Mouse (Mus musculus) limb, embryonic 14.5 days (tissue): ENCODE measurements around the gene Ski. TPM values are rescaled to one million over a fixed set of nuclear protein-coding genes. Genes with fewer than 3 reads are reported as not detected.

Source experiments
- ATAC-seq: fragments of 200-750 bp; cut with Nextera tagmentation; 2 replicates; pipeline ENCODE4 v1.8.0; 2017; ENCODE audit warnings: low read depth, moderate number of reproducible peaks, moderate TSS enrichment; ENCODE audit not compliant: low FRiP score
- DNase-seq: peaks from one replicate; pipeline ENCODE4 v3.0.0-alpha.2; 2015; ENCODE audit warnings: low spot score
- H3K27ac ChIP-seq: fragments of 300-500 bp; sonication (generic); replicated peaks from 2 replicates; pipeline ENCODE4 v1.5.1; 2014; ENCODE audit warnings: low read depth, mild to moderate bottlenecking, low read length, moderate library complexity, mixed read lengths
- H3K27me3 ChIP-seq: fragments of 300-500 bp; sonication (generic); 2 replicates; pipeline ENCODE4 v1.6.1; 2014; ENCODE audit warnings: low read length, mixed read lengths; ENCODE audit not compliant: control insufficient read depth, insufficient read depth
- H3K36me3 ChIP-seq: fragments of 300-500 bp; sonication (generic); 2 replicates; pipeline ENCODE4 v1.6.1; 2014; ENCODE audit warnings: mild to moderate bottlenecking, low read length, moderate library complexity, mixed read lengths; ENCODE audit not compliant: control insufficient read depth, insufficient read depth
- H3K4me1 ChIP-seq: fragments of 300-500 bp; sonication (generic); 2 replicates; pipeline ENCODE4 v1.6.1; 2014; ENCODE audit warnings: antibody characterized with exemption, low read length, mixed read lengths; ENCODE audit not compliant: control insufficient read depth, insufficient read depth
- H3K4me2 ChIP-seq: fragments of 300-500 bp; sonication (generic); replicated peaks from 2 replicates; pipeline ENCODE4 v1.6.1; 2014; ENCODE audit warnings: low read depth, mild to moderate bottlenecking, low read length, moderate library complexity; ENCODE audit not compliant: severe bottlenecking
- H3K4me3 ChIP-seq: fragments of 300-500 bp; sonication (generic); replicated peaks from 2 replicates; pipeline ENCODE4 v1.5.1; 2014; ENCODE audit warnings: low read length
- H3K9ac ChIP-seq: fragments of 300-500 bp; sonication (generic); 2 replicates; pipeline ENCODE4 v1.6.1; 2014; ENCODE audit warnings: mild to moderate bottlenecking, low read depth, low read length, moderate library complexity; ENCODE audit not compliant: severe bottlenecking
- H3K9me3 ChIP-seq: fragments of 300-500 bp; sonication (generic); 2 replicates; pipeline ENCODE4 v1.6.1; 2016; ENCODE audit warnings: low read length; ENCODE audit not compliant: control insufficient read depth
- POLR2A ChIP-seq: fragments of 200-500 bp; IDR thresholded peaks from 2 replicates; pipeline ENCODE4 v1.8.0; 2012; ENCODE audit warnings: inconsistent platforms, mild to moderate bottlenecking, moderate library complexity, borderline replicate concordance; ENCODE audit not compliant: insufficient read depth, insufficient read length; ENCODE audit errors: extremely low read depth
- WGBS: fragments of 180-500 bp; shearing (Covaris S2); extraction: QIAGEN DNeasy Blood & Tissue Kit; methylation state at CpG from one replicate; pipeline ENCODE4 v1.1.7; 2014; 5-methylcytosine and 5-hydroxymethylcytosine counted together
- polyA plus RNA-seq, 2 experiments: library from polyadenylated mRNA; depleted of rRNA in 1 of 2; stranded (reverse) in 1 of 2; unstranded in 1 of 2; fragments of >200 nt; fragmentation: Nextera tagmentation in 1 of 2; extraction: Ambion mirVana in 1 of 2; gene quantifications; 2 replicates each; pipeline versions ENCODE4 v1.2.1 to v1.2.3; 2012 to 2014

Gene Ski
- polyA plus RNA-seq, 2 experiments: 44.0 to 88.7 TPM

- H3K4me1 ChIP-seq: peaks cover 39% of the 10 kb centered on the region
- DNase-seq: no peak
- WGBS: 85% methylated on average over 15 of the region's 15 CpGs
These were observed 94.0 kb downstream of the Ski start for GRCm38 (mm10) chr4:155128411-155128810.

GRCm38 (mm10) chr4:155126602-155127372 lies 95.6 kb downstream of the Ski start:
- no peak for TF ChIP-seq POLR2A
- Histone ChIP-seq H3K4me3 (no peak overlapping the region), H3K4me1 (peaks cover 50% of the 10 kb centered on the region), H3K9me3 (no peaks in the 10 kb centered on the region), H3K36me3 (no peaks in the 10 kb centered on the region), H3K4me2 (no peak overlapping the region), H3K27ac (no peak overlapping the region), H3K9ac (no peak overlapping the region), H3K27me3 (no peaks in the 10 kb centered on the region)
- DNase-seq (no peak), ATAC-seq (no peak)
- 64% methylated on average over 7 of the region's 7 CpGs for WGBS

More at GRCm38 (mm10) chr4:155128411-155128810, 94.0 kb downstream of the Ski start:
- no peak overlapping the region for H3K9ac ChIP-seq
- no peaks in the 10 kb centered on the region for H3K36me3 ChIP-seq
- ATAC-seq: no peak
- H3K9me3 ChIP-seq: no peaks in the 10 kb centered on the region
- no peaks in the 10 kb centered on the region for H3K27me3 ChIP-seq
- H3K27ac ChIP-seq: no peak overlapping the region
- no peak for TF ChIP-seq POLR2A
- no peak overlapping the region for H3K4me3 ChIP-seq
- no peak overlapping the region for H3K4me2 ChIP-seq

- H3K4me1 ChIP-seq: peaks cover 56% of the 10 kb centered on the region
- TF ChIP-seq POLR2A: no peak
- no peak overlapping the region for H3K9ac ChIP-seq
- H3K27me3 ChIP-seq: no peaks in the 10 kb centered on the region
- no peaks in the 10 kb centered on the region for H3K9me3 ChIP-seq
- ATAC-seq (no peak), DNase-seq (no peak)
- 85% methylated on average over 5 of the region's 5 CpGs for WGBS
- no peak overlapping the region for H3K4me2 ChIP-seq
- H3K27ac ChIP-seq: no peak overlapping the region
- no peaks in the 10 kb centered on the region for H3K36me3 ChIP-seq
- no peak overlapping the region for H3K4me3 ChIP-seq
These were observed 96.2 kb downstream of the Ski start for GRCm38 (mm10) chr4:155126194-155126593.

GRCm38 (mm10) chr4:155125310-155125709 lies 97.1 kb downstream of the Ski start:
- ATAC-seq: no peak
- Histone ChIP-seq H3K4me3 (no peak overlapping the region), H3K27ac (no peak overlapping the region), H3K4me2 (no peak overlapping the region), H3K9me3 (no peaks in the 10 kb centered on the region), H3K36me3 (no peaks in the 10 kb centered on the region), H3K27me3 (no peaks in the 10 kb centered on the region), H3K9ac (no peak overlapping the region), H3K4me1 (peaks cover 62% of the 10 kb centered on the region)
- no peak for TF ChIP-seq POLR2A
- 36% methylated on average over 7 of the region's 7 CpGs for whole genome bisulfite sequencing
- DNase-seq: no peak

- H3K4me1 ChIP-seq: peaks cover 53% of the 10 kb centered on the region
- ATAC-seq: no peak
- WGBS: 76% methylated on average over 9 of the region's 9 CpGs
These were observed 98.4 kb downstream of the Ski start for GRCm38 (mm10) chr4:155123868-155124534.

More at GRCm38 (mm10) chr4:155123868-155124534, 98.4 kb downstream of the Ski start:
- Histone ChIP-seq H3K4me3 (no peak overlapping the region), H3K9me3 (no peaks in the 10 kb centered on the region), H3K27me3 (no peaks in the 10 kb centered on the region), H3K36me3 (no peaks in the 10 kb centered on the region), H3K27ac (0 out of 2 replicates have a peak overlapping the region, but pooled peaks have one; percentile 86), H3K9ac (no peak overlapping the region), H3K4me2 (no peak overlapping the region)
- no peak for DNase-seq
- TF ChIP-seq POLR2A: no peak
